24 mouse cellular contexts compared by ENCODE assay signal in the genomic region with DNA sequence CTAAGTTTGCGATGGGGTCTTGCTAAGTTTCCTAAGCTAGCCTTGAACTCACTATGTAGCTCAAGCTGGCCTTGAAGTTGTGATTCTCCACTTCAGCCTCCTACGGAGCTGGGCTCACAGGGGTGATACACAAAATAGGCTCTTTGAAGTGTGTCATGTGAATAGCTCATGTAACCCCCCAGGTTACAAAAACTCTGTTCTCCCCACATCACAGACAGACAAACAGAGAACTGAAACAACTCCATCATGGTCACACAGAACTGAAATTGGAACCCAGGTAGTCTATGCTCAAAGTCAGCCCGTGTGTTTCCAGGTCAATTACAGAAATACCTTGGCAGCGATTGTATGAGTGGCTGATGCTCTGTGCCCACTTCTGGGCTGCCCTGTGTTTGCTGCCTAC. TPM values are rescaled to one million over a fixed set of nuclear protein-coding genes. Genes with fewer than 3 reads are reported as not detected.
DNase-seq lines count a peak whose midpoint lies in the region; ATAC-seq and TF ChIP-seq lines count a peak whose summit lies in the region.
"Had no signal": no experiment of that assay in that cellular context is flagged by ENCODE, and none has a peak within 500 bp of the region (broad histone marks: within the 10 kb centered on the region; RNA-seq: fewer than 3 reads in every experiment).

No protein-coding gene starts in this region.

- 0 out of 2 replicates have a peak overlapping the region, but pooled peaks have one; percentile 2 for H3K4me2 ChIP-seq in CH12.LX (ENCODE audit: insufficient read depth, low read depth, poor library complexity, severe bottlenecking)
- no peak overlapping the region for H3K4me2 ChIP-seq in forebrain, embryonic 11.5 days (ENCODE audit: low read depth, low read length, severe bottlenecking)

- H3K27ac ChIP-seq in CH12.LX (ENCODE audit: insufficient read depth, low read depth): no peak overlapping the region
- no peak overlapping the region for H3K27ac ChIP-seq in forebrain, embryonic 11.5 days (ENCODE audit: low read depth, low read length)

- H3K9me3 ChIP-seq in CH12.LX (replicated peaks; ENCODE audit: low read length): no peaks in the 10 kb centered on the region
- H3K9me3 ChIP-seq in forebrain, embryonic 11.5 days (ENCODE audit: control insufficient read depth, low read length): no peaks in the 10 kb centered on the region

- H3K4me1 ChIP-seq in CH12.LX (ENCODE audit: control insufficient read depth in 1 of 2, insufficient read depth in 2 of 2): peaks cover 3 to 39% of the 10 kb centered on the region in 2 experiments; a peak in 3 of 4 replicates
- no peaks in the 10 kb centered on the region for H3K4me1 ChIP-seq in forebrain, embryonic 11.5 days (replicated peaks; ENCODE audit: control insufficient read depth, insufficient read depth, low read length)

- no peak overlapping the region for H3K4me3 ChIP-seq in CH12.LX (replicated peaks in 1 of 3; ENCODE audit: low read depth in 2 of 3, low read length in 2 of 3, poor library complexity in 1 of 3)
- H3K4me3 ChIP-seq in forebrain, embryonic 11.5 days (ENCODE audit: low read depth, low read length): no peak overlapping the region

- in situ Hi-C loops in CH12.LX (cut with MboI; ENCODE audit: low pct_ligation_motif_present, low pct_unique_long_range_greater_than_20kb, low sequenced_read_pairs): no loop called here

- no peak for TF ChIP-seq RAD21 in CH12.LX (IDR thresholded peaks at IDR 0.05; ENCODE audit: low read depth, low read length)

- TF ChIP-seq CTCF in CH12.LX (conservative IDR thresholded peaks at IDR 0.05 in 1 of 2, IDR thresholded peaks at IDR 0.05 in 1 of 2; ENCODE audit: low read depth in 2 of 2, low read length in 2 of 2): no peak

- 90% methylated on average over 4 of the region's 4 CpGs for WGBS in forebrain, embryonic 11.5 days

- H3K9ac ChIP-seq in CH12.LX (ENCODE audit: insufficient read depth, low read depth): no peak overlapping the region
- H3K9ac ChIP-seq in forebrain, embryonic 11.5 days (ENCODE audit: low read length): no peak overlapping the region

- ATAC-seq in forebrain, embryonic 11.5 days (replicated peaks; ENCODE audit: low FRiP score): no peak
- ATAC-seq: activated CD4-positive, CD25-positive, alpha-beta regulatory T cell, adult 4 months; CD4-positive, CD25-positive, alpha-beta regulatory T cell, adult 4 months; Patski had no signal

- intact Hi-C loops in heart, postnatal 14 days (cut with DNase I): no loop called here

- TF ChIP-seq POLR2A in CH12.LX (IDR thresholded peaks at IDR 0.05; ENCODE audit: low read depth, low read length): no peak

- no peaks in the 10 kb centered on the region for H3K36me3 ChIP-seq in CH12.LX (replicated peaks in 1 of 2; ENCODE audit: control insufficient read depth in 1 of 2, insufficient read depth in 1 of 2, low read length in 1 of 2)
- H3K36me3 ChIP-seq in splenic B cell, adult 2 months (ENCODE audit: control insufficient read depth, insufficient read depth, low read length, poor library complexity, severe bottlenecking): no peaks in the 10 kb centered on the region
- H3K36me3 ChIP-seq in forebrain, embryonic 11.5 days (ENCODE audit: control insufficient read depth, insufficient read depth, low read length): no peaks in the 10 kb centered on the region
- H3K36me3 ChIP-seq: G1E had no signal

- no peaks in the 10 kb centered on the region for H3K79me2 ChIP-seq in CH12.LX (replicated peaks; ENCODE audit: control insufficient read depth, extremely low read depth, insufficient read depth, poor library complexity, severe bottlenecking)

- peak; percentile 73 for TF ChIP-seq EP300 in CH12.LX (IDR thresholded peaks at IDR 0.05; ENCODE audit: low read length)

- dilution Hi-C loops in CH12.LX (cut with MboI; ENCODE audit: extremely low pct_ligation_motif_present, extremely low pct_unique_long_range_greater_than_20kb, low sequenced_read_pairs): no loop called here

- H3K27me3 ChIP-seq in CH12.LX (replicated peaks): no peaks in the 10 kb centered on the region
- no peaks in the 10 kb centered on the region for H3K27me3 ChIP-seq in splenic B cell, adult 2 months (ENCODE audit: control insufficient read depth, insufficient read depth, low read length, poor library complexity, severe bottlenecking)
- no peaks in the 10 kb centered on the region for H3K27me3 ChIP-seq in forebrain, embryonic 11.5 days (ENCODE audit: control insufficient read depth, insufficient read depth, low read length)

- DNase-seq in heart, adult 11 months: peak; percentile 52
- DNase-seq in heart, postnatal 14 days: no peak
- DNase-seq in A20 (ENCODE audit: low read depth, low spot score): peak; percentile 39
- DNase-seq in CH12.LX (ENCODE audit: extremely low read depth): peak; percentile 24
- DNase-seq in splenic B cell, adult 2 months (ENCODE audit: low read depth, low spot score): peak; percentile 17
- no peak for DNase-seq in forebrain, embryonic 11.5 days (ENCODE audit: low spot score)
- DNase-seq in adrenal gland, adult (ENCODE audit: inconsistent age in 2 of 2, low spot score in 1 of 2): no peak
- no peak for DNase-seq in spleen, postnatal 4 days (ENCODE audit: low spot score in 2 of 2)
- DNase-seq: adrenal gland, adult 2 months; adrenal gland, adult 8-10 months; adrenal gland, postnatal 10 days; adrenal gland, postnatal 14 days; adrenal gland, postnatal 25 days; adrenal gland, postnatal 36 days; B cell, adult 2 months; cerebellum, adult 11 months; cerebellum, adult 11-12 months; cerebellum, adult 18-20 months; cerebellum, adult 2 months; cerebellum, adult 8-10 months had no signal

TF ChIP-seq in CH12.LX, 34 proteins besides CTCF, POLR2A, EP300 and RAD21:
- TF ChIP-seq ELF1 (IDR thresholded peaks at IDR 0.05; ENCODE audit: low read depth, low read length) (no peak), IRF4 (IDR thresholded peaks at IDR 0.05; ENCODE audit: low read depth, low read length) (peak; percentile 76), MXI1 (IDR thresholded peaks at IDR 0.05; ENCODE audit: low read depth, low read length) (no peak), BHLHE40 (IDR thresholded peaks at IDR 0.05; ENCODE audit: low read depth, low read length) (peak; percentile 78), JUN (IDR thresholded peaks at IDR 0.05; ENCODE audit: insufficient read depth, low read depth, low read length) (no peak), TBP (conservative IDR thresholded peaks at IDR 0.05; ENCODE audit: low read depth, low read length) (no peak), GABPA (IDR thresholded peaks at IDR 0.05; ENCODE audit: insufficient replicate concordance, low read depth, low read length) (no peak), ZNF384 (IDR thresholded peaks at IDR 0.05; ENCODE audit: low read depth, low read length) (no peak), MYC (IDR thresholded peaks at IDR 0.05; ENCODE audit: low read depth, low read length) (peak; percentile 46; the same call in 1 of the 2 replicates), KAT2A (IDR thresholded peaks at IDR 0.05; ENCODE audit: insufficient replicate concordance, low read length) (no peak), ETS1 (conservative IDR thresholded peaks at IDR 0.05; ENCODE audit: low read depth, low read length) (no peak), POLR2AphosphoS2 (IDR thresholded peaks at IDR 0.05; ENCODE audit: low read depth, low read length) (no peak), USF2 (conservative IDR thresholded peaks at IDR 0.05; ENCODE audit: low read depth, low read length) (no peak), ZKSCAN1 (IDR thresholded peaks at IDR 0.05; ENCODE audit: borderline replicate concordance, low read depth, low read length) (no peak), SIN3A (IDR thresholded peaks at IDR 0.05; ENCODE audit: low read length) (no peak), HCFC1 (IDR thresholded peaks at IDR 0.05; ENCODE audit: low read depth, low read length) (no peak), MAX (IDR thresholded peaks at IDR 0.05; ENCODE audit: low read length) (no peak)

RNA-seq across cellular contexts. Expression of a gene that starts 56.7 kb away (rescaled TPM):
- 1 to 10 TPM; 2.2 to 2.8 TPM for total RNA-seq in heart, postnatal 14 days (2021)
- total RNA-seq in CH12.LX (2012; rRNA removed): 38.6 and 42.8 TPM in 2 replicates
- total RNA-seq in CH12.LX (2014; rRNA removed): 57.1 and 57.7 TPM in 2 replicates
- polyA plus RNA-seq in CH12.LX (2012; ENCODE audit: insufficient read length, low read depth): 81.6 and 91.5 TPM in 2 replicates
- 0.15 and 0.41 TPM in 2 replicates for polyA plus RNA-seq in forebrain, embryonic 11.5 days (2014; fragmentation: Nextera tagmentation; extraction: Ambion mirVana)

Comparison
In these comparisons a context has a peak if more than half of its experiments do, and no peak if none do; other contexts are left out.
1. DNase-seq: peak in heart, adult 11 months (single experiment), A20 (single experiment), CH12.LX (single experiment) and splenic B cell, adult 2 months (single experiment); none in heart, postnatal 14 days (0 of 2), forebrain, embryonic 11.5 days (single experiment), adrenal gland, adult (0 of 2) and spleen, postnatal 4 days (0 of 2).
2. RNA of a gene that starts 56.7 kb away (total RNA-seq): 38.6 to 57.7 TPM in CH12.LX; 2.2 to 2.8 TPM in heart, postnatal 14 days; every median in the first group is over 10 times any median in the second.